Mouse (Mus musculus) cerebellum, adult 11-12 months (tissue): Measurements from ENCODE around the gene Gm19410.

ENCODE experiments used
- DNase-seq: peaks from one replicate; pipeline ENCODE4 v3.0.0; 2022

The Gm19410 gene

DNA sequence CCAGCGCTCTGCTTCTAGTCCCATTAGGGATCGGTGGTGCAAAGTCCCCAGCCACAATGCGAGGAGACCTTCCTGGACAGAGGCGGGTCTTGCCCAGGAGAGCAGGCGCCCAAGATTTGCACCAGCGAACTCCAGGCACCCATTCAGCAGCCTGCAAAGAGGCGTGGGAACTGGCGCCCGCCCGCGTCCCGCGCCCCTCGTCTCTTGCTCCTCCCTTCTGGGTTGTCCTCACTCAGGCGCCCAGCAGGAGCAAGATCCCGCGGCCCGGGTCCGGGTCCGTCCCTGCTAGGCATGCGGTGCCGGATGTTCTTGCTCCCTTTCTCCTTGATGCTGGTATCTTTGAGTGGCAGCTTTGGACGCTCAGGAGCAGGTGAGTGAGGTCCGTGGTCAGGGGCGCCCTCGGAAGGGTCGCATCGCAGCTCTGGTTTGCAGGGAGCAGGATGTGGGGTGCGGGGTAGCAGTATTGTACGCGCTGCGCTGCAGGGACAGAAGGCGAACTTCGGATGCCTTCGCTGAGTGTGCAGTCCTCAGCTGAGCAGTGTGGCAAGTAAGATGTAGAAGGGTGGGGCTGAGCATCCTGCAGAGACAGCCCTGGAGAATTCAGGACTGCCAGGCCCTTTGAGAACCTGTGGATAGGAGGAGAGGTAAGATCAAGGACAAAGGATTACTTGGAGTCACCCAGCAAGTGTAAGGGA is at the start of gene Gm19410:
Gm19410 (plus strand) TSS at position 292 of the 695 bp plus-strand sequence.
- DNase-seq, result no peak

DNA sequence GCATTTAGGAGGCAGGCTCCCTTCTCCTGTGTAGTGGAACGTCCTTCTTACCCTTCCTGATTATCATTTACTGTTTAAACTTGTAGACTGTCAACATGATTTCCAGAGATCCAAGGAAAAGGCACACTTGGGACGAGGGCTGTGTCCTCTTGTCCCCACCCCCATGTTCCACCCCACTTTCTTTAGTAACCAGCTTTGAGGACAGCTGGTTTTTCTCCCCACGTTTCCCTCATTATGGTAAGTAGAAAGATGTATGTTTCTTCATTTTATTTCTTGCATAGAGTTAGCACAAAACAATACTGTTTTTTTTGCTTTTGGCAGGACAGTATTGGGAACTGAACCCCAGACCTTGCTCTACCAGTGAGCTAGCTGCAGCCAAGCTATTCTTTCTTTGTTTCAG is 34.8 kb upstream of the Gm19410 start:
- no peak for DNase-seq

- DNase-seq, result no peak
These were observed 30.2 kb upstream of the Gm19410 start for GRCm38 (mm10) chr8:35735438-35735837.

GRCm38 (mm10) chr8:35756202-35756601 is 9.4 kb upstream of the Gm19410 start:
- no peak for DNase-seq

- no peak for DNase-seq
These were observed 570 bp upstream of the Gm19410 start for GRCm38 (mm10) chr8:35765020-35765419.

- DNase-seq, result no peak
These were observed 7.9 kb downstream of the Gm19410 start for GRCm38 (mm10) chr8:35773508-35773907.
